Mouse (Mus musculus) layer of hippocampus, adult 18-20 months (tissue): Measurements from ENCODE around the gene Nr2f2. TPM values are rescaled to one million over a fixed set of nuclear protein-coding genes. Genes with fewer than 3 reads are reported as not detected.

ENCODE experiments used
- DNase-seq, 2 experiments: peaks; one replicate each; pipeline ENCODE4 v3.0.0; 2022; ENCODE audit warnings: low spot score in 2 of 2
- total RNA-seq, 2 experiments: library from RNA; stranded (reverse); gene quantifications; 2 replicates each; pipeline ENCODE4 v1.2.3; 2021

Nr2f2 gene
- total RNA-seq, 2 experiments from 2014 or later = 40.8 to 55.2 TPM

DNA sequence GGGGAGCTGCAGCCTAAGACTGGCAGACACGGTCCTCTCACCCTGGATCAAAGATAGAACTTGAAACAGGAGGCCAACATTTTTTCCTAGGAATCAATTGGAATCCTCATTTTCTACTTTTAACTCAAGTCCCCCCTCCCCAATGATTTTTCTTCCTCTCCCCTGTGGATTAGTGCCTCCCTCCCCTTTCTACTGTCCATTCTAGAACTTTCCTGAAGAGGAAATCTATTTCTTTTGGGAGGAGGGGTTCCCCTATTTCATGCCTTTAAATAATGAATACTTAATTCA lies 217 bp upstream of the Nr2f2 start:
- DNase-seq = no peak

- no peak for DNase-seq
These were observed 1.1 kb downstream of the Nr2f2 start for GRCm38 (mm10) chr7:70365401-70365811.

GRCm38 (mm10) chr7:70364798-70365197 lies 1.7 kb downstream of the Nr2f2 start:
- peak in 1 of 2 experiments; percentile 50 for DNase-seq

- DNase-seq = no peak
These were observed 3.2 kb downstream of the Nr2f2 start for GRCm38 (mm10) chr7:70363351-70363750.

DNA sequence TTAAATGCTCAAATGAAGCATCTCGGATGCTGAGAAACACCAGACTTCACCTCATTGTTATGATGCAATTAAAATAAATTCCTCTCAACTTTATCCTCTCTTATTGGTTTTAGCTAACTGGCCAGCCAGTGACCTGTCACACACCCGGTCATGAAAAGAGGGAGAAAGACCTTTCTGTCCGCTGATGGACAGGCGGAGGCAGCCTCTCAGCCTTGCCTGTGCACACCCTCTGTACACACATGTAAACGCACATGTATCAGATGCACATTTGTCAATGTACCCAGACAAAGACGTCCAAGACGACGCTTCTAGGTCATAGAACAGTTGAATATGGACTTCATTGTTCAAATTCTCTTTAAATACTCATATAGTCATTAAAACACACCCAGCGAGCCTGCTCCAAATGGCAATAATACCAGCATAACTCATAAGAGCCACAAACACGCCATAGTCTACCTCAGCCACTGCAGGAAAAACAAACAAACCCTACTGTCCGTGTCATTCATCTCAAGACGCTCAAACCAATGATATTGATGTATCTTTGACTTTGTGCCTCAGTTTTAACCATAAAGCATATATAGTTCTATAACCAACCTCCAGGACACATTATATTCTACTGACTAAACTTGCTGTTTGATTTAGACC lies 3.9 kb downstream of the Nr2f2 start:
- DNase-seq = no peak

GRCm38 (mm10) chr7:70361383-70362364 lies 4.9 kb downstream of the Nr2f2 start:
- peak; percentile 79 to 93 for DNase-seq

- DNase-seq = no peak
These were observed 5.7 kb downstream of the Nr2f2 start for GRCm38 (mm10) chr7:70360611-70361382.

DNA sequence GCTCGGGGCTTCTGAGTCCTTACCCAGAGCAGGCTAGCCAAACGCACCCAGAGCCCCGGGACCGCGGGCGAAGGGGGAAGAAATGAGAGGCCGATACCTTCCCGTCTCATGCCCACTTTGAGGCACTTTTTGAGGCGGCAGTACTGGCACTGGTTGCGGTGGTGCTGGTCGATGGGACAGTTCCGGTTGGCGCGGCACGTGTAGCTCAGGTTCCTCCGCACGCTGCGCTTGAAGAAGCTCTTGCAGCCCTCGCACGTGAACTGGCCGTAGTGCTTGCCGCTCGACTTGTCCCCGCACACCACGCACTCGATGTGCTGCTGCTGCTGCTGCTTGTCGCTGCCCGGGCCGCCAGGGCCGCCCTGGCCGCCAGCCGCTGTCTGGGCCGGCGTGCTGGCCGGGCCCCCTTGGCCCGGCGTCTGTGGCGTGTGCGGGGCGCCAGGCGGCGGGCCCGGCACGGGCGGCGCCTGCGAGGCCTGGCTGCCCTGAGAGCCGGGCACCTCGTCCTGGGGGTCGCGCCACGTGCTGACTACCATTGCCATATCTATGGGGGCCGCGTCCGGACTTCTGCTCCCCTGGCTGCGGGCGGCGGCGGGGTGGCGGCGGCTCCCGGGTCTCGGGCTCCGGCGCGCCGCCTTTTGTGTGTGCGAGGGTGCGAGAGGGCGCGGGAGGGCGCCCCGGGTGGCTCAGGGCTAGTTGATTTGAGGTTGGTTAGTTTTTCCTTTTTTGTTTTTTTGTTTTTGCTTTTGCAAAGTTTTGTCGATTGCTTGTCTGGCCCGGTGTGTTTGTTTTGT lies 6.5 kb downstream of the Nr2f2 start:
- DNase-seq = no peak

DNA sequence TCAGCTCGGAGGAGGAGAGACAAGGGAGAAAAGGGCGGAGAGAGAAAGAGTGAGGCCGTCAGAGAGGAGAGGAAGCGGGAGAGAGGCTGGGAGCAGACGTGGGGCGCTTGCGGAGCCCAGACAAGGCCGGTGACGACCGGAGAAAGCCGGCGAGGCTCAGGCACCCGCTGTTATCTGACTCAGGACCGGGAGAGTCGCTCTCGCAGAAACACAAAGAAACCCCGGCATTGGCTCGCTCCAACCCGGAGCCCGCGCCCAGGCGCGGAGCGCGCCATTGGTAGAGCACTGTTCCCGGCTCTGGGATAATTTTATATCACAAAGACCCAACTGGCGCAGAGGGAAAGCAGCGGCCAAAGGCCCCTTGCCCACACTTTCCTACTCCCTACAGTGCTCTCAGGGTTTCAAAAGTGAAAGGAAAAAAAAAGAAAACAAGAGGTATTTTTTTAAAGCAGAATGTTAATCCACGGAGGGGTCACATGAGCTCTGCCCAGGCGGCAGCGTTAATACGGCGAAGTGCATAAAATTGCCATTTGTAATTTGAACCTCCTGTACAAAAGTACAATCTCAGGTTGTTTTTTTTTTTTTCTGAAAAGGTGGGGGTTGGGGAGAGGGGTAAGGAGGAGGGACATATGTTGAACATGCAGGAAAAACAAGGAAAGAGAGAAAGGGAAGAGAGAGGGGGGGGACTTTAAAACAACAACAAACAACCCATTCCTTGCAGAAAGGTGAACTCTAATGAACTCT lies 7.5 kb downstream of the Nr2f2 start:
- DNase-seq = peak in 1 of 2 experiments; percentile 58

- no peak for DNase-seq
These were observed 8.3 kb downstream of the Nr2f2 start for GRCm38 (mm10) chr7:70358020-70358847.

GRCm38 (mm10) chr7:70357516-70358019 lies 9.0 kb downstream of the Nr2f2 start:
- DNase-seq = no peak

GRCm38 (mm10) chr7:70356691-70357515 lies 9.6 kb downstream of the Nr2f2 start:
- no peak for DNase-seq

GRCm38 (mm10) chr7:70355691-70356568 lies 10.6 kb downstream of the Nr2f2 start:
- no peak for DNase-seq

DNA sequence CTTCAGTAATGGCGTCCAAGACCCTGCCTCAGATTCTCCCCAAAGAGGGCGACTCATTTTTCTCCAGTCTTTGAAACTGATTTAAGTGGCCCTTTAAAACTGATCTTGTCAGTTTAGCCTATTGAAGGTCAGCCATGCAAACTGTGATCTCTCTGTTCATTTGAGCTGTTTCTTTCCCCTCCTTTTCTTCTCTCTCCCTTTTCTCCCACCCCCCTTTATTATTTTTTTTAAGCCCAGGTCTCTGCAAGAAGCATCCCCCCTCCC lies 11.2 kb downstream of the Nr2f2 start:
- no peak for DNase-seq

- DNase-seq = no peak
These were observed 11.8 kb downstream of the Nr2f2 start for GRCm38 (mm10) chr7:70354606-70355356.

DNA sequence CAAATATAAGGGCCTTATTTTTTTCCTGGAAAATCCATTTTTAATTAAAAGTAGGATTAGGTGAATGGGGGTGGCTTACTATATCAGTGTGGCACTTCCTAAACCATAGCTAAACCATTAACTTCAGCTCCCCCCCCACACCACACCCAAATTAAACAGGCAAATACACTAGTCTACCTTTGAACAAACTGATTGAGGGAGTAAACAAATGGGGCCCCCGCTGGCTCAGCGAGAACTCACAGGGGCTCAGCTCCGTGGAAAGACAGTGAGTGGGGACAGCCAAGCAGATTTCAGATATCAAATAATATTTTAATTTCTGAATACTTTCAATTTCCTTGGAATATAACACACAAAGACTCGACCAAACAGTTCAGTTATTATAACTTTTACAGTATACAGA lies 13.4 kb downstream of the Nr2f2 start:
- DNase-seq = no peak

DNA sequence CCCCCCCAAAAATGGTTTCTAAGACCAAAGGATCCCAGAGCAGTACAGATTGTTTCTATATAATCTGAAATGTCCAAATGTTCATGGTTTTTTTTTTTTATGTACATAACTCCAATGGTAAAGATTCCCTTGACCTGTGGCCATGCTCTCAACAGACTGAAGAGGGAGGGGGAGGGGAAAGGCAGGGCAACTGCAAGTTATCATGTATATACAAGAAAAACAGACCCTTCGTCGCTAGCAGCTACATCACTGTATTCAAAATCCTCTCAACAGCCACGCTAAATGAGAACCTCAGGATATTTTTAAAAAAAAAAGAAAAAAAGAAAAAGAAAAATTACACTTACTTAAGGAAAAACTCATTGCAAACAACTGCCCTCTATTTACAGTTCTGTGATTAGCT lies 13.9 kb downstream of the Nr2f2 start:
- no peak for DNase-seq
